Mouse (Mus musculus) myocyte (in vitro differentiated cells): Measurements from ENCODE around the gene Prl8a8.

Experiments
- E2F4 ChIP-seq: IDR thresholded peaks from one replicate; pipeline ENCODE4 v1.6.1; 2011; ENCODE audit warnings: mild to moderate bottlenecking, control low read depth, moderate library complexity; ENCODE audit not compliant: insufficient read depth
- POLR2A ChIP-seq: IDR thresholded peaks from one replicate; pipeline ENCODE4 v1.6.1; 2011; ENCODE audit warnings: low read depth, mild to moderate bottlenecking, control low read depth, moderate library complexity; ENCODE audit not compliant: insufficient read length
- TCF12 ChIP-seq: IDR thresholded peaks from one replicate; pipeline ENCODE4 v1.6.1; 2011; ENCODE audit warnings: mild to moderate bottlenecking, control low read depth; ENCODE audit not compliant: poor library complexity, insufficient read depth, severe bottlenecking
- USF1 ChIP-seq: IDR thresholded peaks from one replicate; pipeline ENCODE4 v1.6.1; 2011; ENCODE audit warnings: low read depth, mild to moderate bottlenecking, control low read depth, moderate library complexity

DNA sequence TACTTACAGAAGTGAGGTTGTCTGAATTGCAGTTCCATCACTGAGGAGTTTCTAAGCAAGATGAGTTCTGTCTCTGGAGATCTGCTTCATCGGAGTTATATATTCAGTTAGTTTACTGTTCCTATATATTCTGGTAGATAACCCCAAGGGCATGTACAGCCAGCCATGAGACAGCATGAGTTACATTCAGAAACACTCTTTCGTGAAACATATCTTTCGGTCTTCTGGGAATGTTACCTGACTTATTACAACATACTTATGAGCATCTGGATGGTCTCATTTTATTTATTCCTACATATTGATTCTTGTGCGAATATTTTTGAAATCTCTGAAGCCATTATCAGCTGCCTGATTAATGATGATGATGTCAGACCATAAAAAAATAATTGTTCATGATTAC lies at the start of gene Prl8a8:
- no peak for TF ChIP-seq TCF12
- TF ChIP-seq USF1, result no peak
- no peak for TF ChIP-seq E2F4
- no peak for TF ChIP-seq POLR2A
